Mouse (Mus musculus) kidney, adult 2 months (tissue): ENCODE data around the gene Saysd1. TPM values are rescaled to one million over a fixed set of nuclear protein-coding genes. Genes with fewer than 3 reads are reported as not detected.
A peak's percentile ranks its signal among the peaks of the same experiment; 100 is the strongest.

Experiments used
- DNase-seq: peaks from one replicate; pipeline ENCODE4 v3.0.0; 2021
- H3K27ac ChIP-seq: fragments of 200-500 bp; 2 replicates; pipeline ENCODE4 v1.5.1; 2012; ENCODE audit warnings: low read depth, low read length, control low read depth, inconsistent platforms; ENCODE audit not compliant: insufficient read depth
- H3K27me3 ChIP-seq: fragments of 200-500 bp; replicated peaks from 2 replicates; pipeline ENCODE4 v1.6.1; 2012; ENCODE audit warnings: mild to moderate bottlenecking, moderate library complexity, low read length, inconsistent platforms; ENCODE audit not compliant: control insufficient read depth, insufficient read depth
- H3K36me3 ChIP-seq: fragments of 200-500 bp; 2 replicates; pipeline ENCODE4 v1.6.1; 2012; ENCODE audit warnings: mild to moderate bottlenecking, moderate library complexity, low read length, inconsistent platforms; ENCODE audit not compliant: control insufficient read depth, insufficient read depth
- H3K4me1 ChIP-seq: fragments of 200-500 bp; 2 replicates; pipeline ENCODE4 v1.6.1; 2011; ENCODE audit warnings: low read length; ENCODE audit not compliant: control insufficient read depth, insufficient read depth
- H3K4me3 ChIP-seq: fragments of 200-500 bp; 2 replicates; pipeline ENCODE4 v1.5.1; 2011; ENCODE audit warnings: mild to moderate bottlenecking, low read depth, low read length, control low read depth; ENCODE audit not compliant: insufficient read depth
- CTCF ChIP-seq: fragments of 200-500 bp; conservative IDR thresholded peaks from 2 replicates; pipeline ENCODE4 v1.5.1; 2011; ENCODE audit warnings: low read depth, mild to moderate bottlenecking, control low read depth, low read length, moderate library complexity, mixed read lengths; ENCODE audit not compliant: insufficient read depth, insufficient read length
- POLR2A ChIP-seq: fragments of 200-500 bp; IDR thresholded peaks from one replicate; pipeline ENCODE4 v1.6.1; 2011; ENCODE audit warnings: low read depth, low read length, control low read depth
- WGBS: fragments of 180-500 bp; shearing (Covaris S2); methylation state at CpG from one replicate; pipeline ENCODE4 v1.1.7; 2018; 5-methylcytosine and 5-hydroxymethylcytosine counted together
- polyA plus RNA-seq: library from polyadenylated mRNA; depleted of rRNA; stranded (reverse); fragments of >200 nt; gene quantifications from 2 replicates; pipeline ENCODE4 v1.2.3, GENCODE M21; 2012

The Saysd1 gene
- polyA plus RNA-seq, 1 experiment, result 11.4 TPM

- no peak for TF ChIP-seq POLR2A
- TF ChIP-seq CTCF, result no peak
- H3K4me3 ChIP-seq, result no peak overlapping the region
- H3K4me1 ChIP-seq, result peaks cover 26% of the 10 kb centered on the region
- 34% methylated on average over 7 of the region's 7 CpGs for WGBS
- H3K27ac ChIP-seq, result no peak overlapping the region
- no peaks in the 10 kb centered on the region for H3K27me3 ChIP-seq
- H3K36me3 ChIP-seq, result no peaks in the 10 kb centered on the region
- no peak for DNase-seq
Observed at GRCm38 (mm10) chr14:20113189-20113961, 25.0 kb downstream of the Saysd1 start.

DNA sequence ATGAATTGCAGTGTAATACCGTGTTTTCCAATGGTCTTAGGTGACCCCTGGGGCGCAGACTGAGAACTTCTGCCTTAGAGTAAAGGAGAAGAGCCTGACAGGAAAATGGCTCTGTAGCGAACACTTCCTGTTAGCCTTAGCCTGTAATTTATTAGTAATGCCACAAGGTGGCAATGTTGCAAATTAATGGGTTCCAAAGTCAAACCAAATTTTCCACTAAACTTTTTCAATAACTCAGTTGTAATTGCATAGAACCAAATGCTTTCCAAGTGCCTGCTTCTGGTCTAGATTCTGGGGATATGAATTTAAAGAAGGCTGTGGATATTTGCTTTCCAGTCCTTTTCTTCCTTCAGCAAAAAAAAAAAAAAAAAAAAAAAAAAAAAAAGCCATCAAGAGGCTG, 26.1 kb downstream of the Saysd1 start:
- H3K27ac ChIP-seq, result no peak overlapping the region
- no peaks in the 10 kb centered on the region for H3K27me3 ChIP-seq
- no peak for TF ChIP-seq POLR2A
- TF ChIP-seq CTCF, result no peak
- H3K36me3 ChIP-seq, result no peaks in the 10 kb centered on the region
- H3K4me1 ChIP-seq, result peaks cover 23% of the 10 kb centered on the region
- WGBS, result 80% methylated on average over 3 of the region's 3 CpGs
- H3K4me3 ChIP-seq, result no peak overlapping the region
- DNase-seq, result no peak

GRCm38 (mm10) chr14:20110945-20111344, 27.4 kb downstream of the Saysd1 start:
- no peak for DNase-seq
- 71% methylated on average over 1 of the region's 1 CpGs for WGBS
- Histone ChIP-seq H3K4me3 (no peak overlapping the region), H3K27me3 (no peaks in the 10 kb centered on the region), H3K4me1 (peaks cover 13% of the 10 kb centered on the region; the same call in 1 of the 2 replicates), H3K27ac (no peak overlapping the region), H3K36me3 (no peaks in the 10 kb centered on the region)
- TF ChIP-seq POLR2A, result no peak
- TF ChIP-seq CTCF, result no peak

- no peak for TF ChIP-seq POLR2A
- no peak for TF ChIP-seq CTCF
- DNase-seq, result peak; percentile 47
- Histone ChIP-seq H3K27ac (peak overlapping the region; percentile 92), H3K4me1 (no peaks in the 10 kb centered on the region), H3K36me3 (no peaks in the 10 kb centered on the region), H3K4me3 (no peak overlapping the region), H3K27me3 (no peaks in the 10 kb centered on the region)
- 65% methylated on average over 6 of the region's 6 CpGs for WGBS
Observed at GRCm38 (mm10) chr14:20106271-20106670, 32.1 kb downstream of the Saysd1 start.

GRCm38 (mm10) chr14:20103207-20103606, 35.1 kb downstream of the Saysd1 start:
- H3K36me3 ChIP-seq, result no peaks in the 10 kb centered on the region
- no peaks in the 10 kb centered on the region for H3K27me3 ChIP-seq
- DNase-seq, result peak; percentile 79
- 51% methylated on average over 4 of the region's 4 CpGs for WGBS
- no peaks in the 10 kb centered on the region for H3K4me1 ChIP-seq
- peak overlapping the region; percentile 93 for H3K27ac ChIP-seq
- TF ChIP-seq POLR2A, result no peak
- no peak for TF ChIP-seq CTCF
- no peak overlapping the region for H3K4me3 ChIP-seq

DNA sequence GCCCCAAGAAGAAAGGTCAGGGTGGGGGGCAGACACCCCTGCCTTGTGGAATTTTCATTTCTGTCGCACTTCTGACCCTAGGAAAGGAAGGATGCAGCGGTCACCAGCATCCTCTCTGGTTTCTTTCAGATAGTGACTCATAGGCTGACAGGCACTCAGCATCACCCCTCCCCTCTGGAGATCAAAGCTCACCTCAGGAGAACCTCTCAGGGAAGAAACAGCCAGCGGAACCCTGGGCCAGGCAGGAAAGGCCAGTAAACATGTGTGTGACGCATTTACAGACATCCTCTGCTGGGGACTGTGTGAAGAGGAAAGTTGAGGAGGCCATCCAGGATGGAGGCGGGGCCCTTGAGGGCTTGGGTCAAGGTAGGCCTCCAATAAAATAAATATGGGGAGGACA, 40.3 kb downstream of the Saysd1 start:
- TF ChIP-seq POLR2A, result no peak
- TF ChIP-seq CTCF, result no peak
- Histone ChIP-seq H3K27me3 (no peaks in the 10 kb centered on the region), H3K4me3 (no peak overlapping the region), H3K4me1 (no peaks in the 10 kb centered on the region), H3K27ac (no peak overlapping the region), H3K36me3 (no peaks in the 10 kb centered on the region)
- WGBS, result 40% methylated on average over 5 of the region's 5 CpGs
- peak; percentile 80 for DNase-seq

GRCm38 (mm10) chr14:20094942-20095341, 43.4 kb downstream of the Saysd1 start:
- no peaks in the 10 kb centered on the region for H3K36me3 ChIP-seq
- 28% methylated on average over 5 of the region's 5 CpGs for WGBS
- no peaks in the 10 kb centered on the region for H3K27me3 ChIP-seq
- peak; percentile 48 for DNase-seq
- no peaks in the 10 kb centered on the region for H3K4me1 ChIP-seq
- TF ChIP-seq POLR2A, result no peak
- TF ChIP-seq CTCF, result no peak
- H3K4me3 ChIP-seq, result no peak overlapping the region
- H3K27ac ChIP-seq, result peak overlapping the region; percentile 24; the same call in 1 of the 2 replicates
